ENCODE assay signal across 11 mouse cellular contexts in genomic region chr19:43666661-43667429, GRCm38 (mm10). TPM values are rescaled to one million over a fixed set of nuclear protein-coding genes. Genes with fewer than 3 reads are reported as not detected.
A peak's percentile ranks its signal among the peaks of the same experiment; 100 is the strongest.
DNase-seq lines count a peak whose midpoint lies in the region; ATAC-seq lines count a peak whose summit lies in the region.
"Had no signal": no experiment of that assay in that cellular context is flagged by ENCODE, and none has a peak within 500 bp of the region (broad histone marks: within the 10 kb centered on the region; RNA-seq: fewer than 3 reads in every experiment).

No protein-coding gene starts in this region.

- H3K27ac ChIP-seq in liver, embryonic 13.5 days: no peak overlapping the region
- H3K27ac ChIP-seq in liver, embryonic 11.5 days (ENCODE audit: low read depth, low read length): no peak overlapping the region
- H3K27ac ChIP-seq in embryonic facial prominence, embryonic 15.5 days (replicated peaks): 0 out of 2 replicates have a peak overlapping the region, but pooled peaks have one; percentile 34
- H3K27ac ChIP-seq: limb, embryonic 13.5 days; midbrain, embryonic 10.5 days had no signal

- 76% methylated on average over 22 of the region's 22 CpGs for WGBS in liver, embryonic 13.5 days (ENCODE audit: insufficient replicate concordance)
- WGBS in liver, embryonic 11.5 days: 86% methylated on average over 22 of the region's 22 CpGs
- 82% methylated on average over 22 of the region's 22 CpGs for WGBS in embryonic facial prominence, embryonic 15.5 days

- no peaks in the 10 kb centered on the region for H3K27me3 ChIP-seq in liver, embryonic 13.5 days
- no peaks in the 10 kb centered on the region for H3K27me3 ChIP-seq in liver, embryonic 11.5 days (replicated peaks; ENCODE audit: control insufficient read depth, insufficient read depth, low read length)
- H3K27me3 ChIP-seq in embryonic facial prominence, embryonic 15.5 days: no peaks in the 10 kb centered on the region
- H3K27me3 ChIP-seq: limb, embryonic 13.5 days had no signal

- no peak for DNase-seq in liver, embryonic 13.5 days
- DNase-seq in liver, embryonic 11.5 days (ENCODE audit: low spot score): no peak
- peak; percentile 77 for DNase-seq in MN1 (ENCODE audit: low spot score)
- DNase-seq in cerebellum, postnatal 36 days: no peak
- DNase-seq in kidney, postnatal 14 days: no peak

- no peak overlapping the region for H3K9ac ChIP-seq in liver, embryonic 13.5 days
- H3K9ac ChIP-seq in liver, embryonic 11.5 days (ENCODE audit: low read depth, low read length): no peak overlapping the region
- H3K9ac ChIP-seq in embryonic facial prominence, embryonic 15.5 days: no peak overlapping the region
- H3K9ac ChIP-seq: limb, embryonic 13.5 days had no signal

- H3K4me3 ChIP-seq in liver, embryonic 13.5 days (replicated peaks): no peak overlapping the region
- no peak overlapping the region for H3K4me3 ChIP-seq in liver, embryonic 11.5 days (ENCODE audit: low read depth, low read length)
- no peak overlapping the region for H3K4me3 ChIP-seq in embryonic facial prominence, embryonic 15.5 days (replicated peaks)
- H3K4me3 ChIP-seq: limb, embryonic 13.5 days; midbrain, embryonic 10.5 days had no signal

- peak; percentile 26; the same call in 1 of the 2 replicates for ATAC-seq in liver, embryonic 13.5 days (ENCODE audit: low read depth)
- ATAC-seq in liver, embryonic 11.5 days (replicated peaks; ENCODE audit: low FRiP score): no peak
- no peak for ATAC-seq in embryonic facial prominence, embryonic 15.5 days (ENCODE audit: insufficient number of reproducible peaks, low FRiP score, low TSS enrichment, low read depth)
- ATAC-seq in megakaryocyte, adult 5-6 weeks (ENCODE audit: poor library complexity, severe bottlenecking): peak; percentile 41

- no peaks in the 10 kb centered on the region for H3K9me3 ChIP-seq in liver, embryonic 13.5 days (replicated peaks)
- no peaks in the 10 kb centered on the region for H3K9me3 ChIP-seq in liver, embryonic 11.5 days (ENCODE audit: control insufficient read depth, low read length)
- no peaks in the 10 kb centered on the region for H3K9me3 ChIP-seq in embryonic facial prominence, embryonic 15.5 days (replicated peaks)
- H3K9me3 ChIP-seq: G1E; limb, embryonic 13.5 days; midbrain, embryonic 10.5 days had no signal

- H3K4me1 ChIP-seq in liver, embryonic 13.5 days (replicated peaks): peaks cover 16% of the 10 kb centered on the region
- H3K4me1 ChIP-seq in liver, embryonic 11.5 days (replicated peaks; ENCODE audit: control insufficient read depth, insufficient read depth, low read length): peaks cover 2% of the 10 kb centered on the region; the same call in 1 of the 2 replicates
- H3K4me1 ChIP-seq in embryonic facial prominence, embryonic 15.5 days: peaks cover 34% of the 10 kb centered on the region

- peaks cover 31% of the 10 kb centered on the region for H3K36me3 ChIP-seq in liver, embryonic 13.5 days
- peaks cover 14% of the 10 kb centered on the region for H3K36me3 ChIP-seq in liver, embryonic 11.5 days (ENCODE audit: control insufficient read depth, insufficient read depth, low read length)
- H3K36me3 ChIP-seq in embryonic facial prominence, embryonic 15.5 days: peaks cover 21% of the 10 kb centered on the region

- no peak overlapping the region for H3K4me2 ChIP-seq in liver, embryonic 13.5 days
- no peak overlapping the region for H3K4me2 ChIP-seq in liver, embryonic 11.5 days
- H3K4me2 ChIP-seq in embryonic facial prominence, embryonic 15.5 days (replicated peaks): no peak overlapping the region
- H3K4me2 ChIP-seq: limb, embryonic 13.5 days had no signal

RNA-seq across cellular contexts. Expression of gene Slc25a28, which starts 7.8 kb away (rescaled TPM):
- 6.3 and 6.8 TPM in 2 replicates for polyA plus RNA-seq in liver, embryonic 13.5 days (2015; fragmentation: Nextera tagmentation; extraction: Ambion mirVana)
- polyA plus RNA-seq in liver, embryonic 11.5 days (2014; fragmentation: Nextera tagmentation; extraction: Ambion mirVana): 12.2 and 14.0 TPM in 2 replicates
- polyA plus RNA-seq in embryonic facial prominence, embryonic 15.5 days (2015; fragmentation: Nextera tagmentation; extraction: Ambion mirVana): 17.3 and 19.5 TPM in 2 replicates
- total RNA-seq in megakaryocyte, adult 5-6 weeks (2015): 21.0 and 25.0 TPM in 2 replicates
- 33.5 and 33.6 TPM in 2 replicates for total RNA-seq in megakaryocyte, adult 5-6 weeks (2017)

RNA-seq across cellular contexts. Expression of gene Entpd7, which starts 22.6 kb away (rescaled TPM):
- 3.0 and 3.2 TPM in 2 replicates for polyA plus RNA-seq in liver, embryonic 13.5 days (2015; fragmentation: Nextera tagmentation; extraction: Ambion mirVana)
- 8.5 and 9.2 TPM in 2 replicates for polyA plus RNA-seq in liver, embryonic 11.5 days (2014; fragmentation: Nextera tagmentation; extraction: Ambion mirVana)
- 10.2 and 11.3 TPM in 2 replicates for polyA plus RNA-seq in embryonic facial prominence, embryonic 15.5 days (2015; fragmentation: Nextera tagmentation; extraction: Ambion mirVana)
- total RNA-seq in megakaryocyte, adult 5-6 weeks (2015): 16.6 and 17.8 TPM in 2 replicates
- total RNA-seq in megakaryocyte, adult 5-6 weeks (2017): 7.4 and 7.7 TPM in 2 replicates

RNA-seq across cellular contexts. Expression of gene Nkx2-3, which starts 54.7 kb away (rescaled TPM):
- polyA plus RNA-seq in liver, embryonic 13.5 days (2015; fragmentation: Nextera tagmentation; extraction: Ambion mirVana): 0.21 and 0.23 TPM in 2 replicates
- polyA plus RNA-seq in liver, embryonic 11.5 days (2014; fragmentation: Nextera tagmentation; extraction: Ambion mirVana): 1.2 and 2.3 TPM in 2 replicates
- 2.7 and 3.4 TPM in 2 replicates for polyA plus RNA-seq in embryonic facial prominence, embryonic 15.5 days (2015; fragmentation: Nextera tagmentation; extraction: Ambion mirVana)
- total RNA-seq in megakaryocyte, adult 5-6 weeks (2015): not detected in 2 replicates
- total RNA-seq in megakaryocyte, adult 5-6 weeks (2017): not detected in 2 replicates
- total RNA-seq: layer of hippocampus, adult 8-10 months had no signal
- polyA plus RNA-seq: G1E; limb, embryonic 13.5 days had no signal

Comparison
In these comparisons a context has a peak if more than half of its experiments do, and no peak if none do; other contexts are left out.
1. ATAC-seq: peak in liver, embryonic 13.5 days (single experiment) and megakaryocyte, adult 5-6 weeks (single experiment); none in liver, embryonic 11.5 days (single experiment) and embryonic facial prominence, embryonic 15.5 days (single experiment).